In genomic region chr7:45047491-45047890, GRCm38 (mm10) we compare ENCODE assay signal across 27 mouse cellular contexts.
"Had no signal": no experiment of that assay in that cellular context is flagged by ENCODE, and none has a peak within 500 bp of the region (broad histone marks: within the 10 kb centered on the region; RNA-seq: fewer than 3 reads in every experiment).

No protein-coding gene starts in this region.

- DNase-seq: gastrocnemius, adult 2 months; gastrocnemius, postnatal 10 days; gastrocnemius, postnatal 25 days; heart, postnatal 10 days; heart, postnatal 4 days; kidney, adult 11 months; kidney, adult 2 months; kidney, adult 9 months; kidney, postnatal 14 days; kidney, postnatal 36 days; layer of hippocampus, adult 9-11 months; layer of hippocampus, postnatal 36 days; left cerebral cortex, postnatal 4 days; liver; liver, embryonic 13.5 days had no signal

- H3K9ac ChIP-seq: heart, embryonic 12.5 days; hindbrain, embryonic 12.5 days; hindbrain, embryonic 14.5 days; kidney, embryonic 15.5 days; limb, embryonic 12.5 days; liver, embryonic 13.5 days; liver, embryonic 15.5 days had no signal

- H3K9me3 ChIP-seq: heart, embryonic 10.5 days; heart, embryonic 12.5 days; hindbrain, embryonic 10.5 days; hindbrain, embryonic 12.5 days; kidney, embryonic 15.5 days; limb, embryonic 12.5 days; liver, embryonic 13.5 days; liver, embryonic 15.5 days had no signal

- H3K27ac ChIP-seq: gastrocnemius, adult 2 months; heart, embryonic 10.5 days; hindbrain, embryonic 10.5 days; hindbrain, embryonic 12.5 days; hindbrain, embryonic 14.5 days; hindbrain, postnatal 0 days; kidney, embryonic 15.5 days; kidney, postnatal 0 days; limb, embryonic 12.5 days; liver, embryonic 13.5 days; liver, embryonic 15.5 days had no signal

- H3K27me3 ChIP-seq: heart, embryonic 12.5 days; hindbrain, embryonic 12.5 days; kidney, embryonic 15.5 days; limb, embryonic 12.5 days; liver, embryonic 13.5 days; liver, embryonic 15.5 days had no signal

- H3K4me2 ChIP-seq: heart, embryonic 12.5 days; hindbrain, embryonic 12.5 days; hindbrain, embryonic 14.5 days; kidney, embryonic 15.5 days; limb, embryonic 12.5 days; liver, embryonic 11.5 days; liver, embryonic 13.5 days; liver, embryonic 15.5 days had no signal

- H3K4me3 ChIP-seq: gastrocnemius, adult 2 months; heart, embryonic 12.5 days; hindbrain, embryonic 12.5 days; kidney, embryonic 15.5 days; limb, embryonic 12.5 days; liver, embryonic 13.5 days; liver, embryonic 15.5 days had no signal

- ATAC-seq: hindbrain, postnatal 0 days; intestine, embryonic 16.5 days had no signal
